Comparison of ENCODE assay signal across 8 mouse cellular contexts in genomic region chr19:7617696-7618095, GRCm38 (mm10). TPM values are rescaled to one million over a fixed set of nuclear protein-coding genes. Genes with fewer than 3 reads are reported as not detected.
DNase-seq lines count a peak whose midpoint lies in the region; ATAC-seq lines count a peak whose summit lies in the region.

No protein-coding gene starts in this region.

- H3K4me3 ChIP-seq in forebrain, embryonic 12.5 days (replicated peaks), result no peak overlapping the region
- H3K4me3 ChIP-seq in hindbrain, embryonic 14.5 days (replicated peaks; ENCODE audit: low read length), result no peak overlapping the region
- no peak overlapping the region for H3K4me3 ChIP-seq in midbrain, embryonic 13.5 days (replicated peaks)
- no peak overlapping the region for H3K4me3 ChIP-seq in stomach, embryonic 14.5 days (ENCODE audit: low read depth, low read length)

- no peak overlapping the region for H3K4me2 ChIP-seq in forebrain, embryonic 12.5 days
- H3K4me2 ChIP-seq in hindbrain, embryonic 14.5 days (replicated peaks), result no peak overlapping the region
- H3K4me2 ChIP-seq in midbrain, embryonic 13.5 days (replicated peaks), result no peak overlapping the region
- H3K4me2 ChIP-seq in stomach, embryonic 14.5 days (replicated peaks; ENCODE audit: low read depth, low read length), result no peak overlapping the region

- H3K9me3 ChIP-seq in forebrain, embryonic 12.5 days, result no peaks in the 10 kb centered on the region
- H3K9me3 ChIP-seq in hindbrain, embryonic 14.5 days (ENCODE audit: control insufficient read depth, low read length), result no peaks in the 10 kb centered on the region
- H3K9me3 ChIP-seq in midbrain, embryonic 13.5 days, result no peaks in the 10 kb centered on the region
- H3K9me3 ChIP-seq in stomach, embryonic 14.5 days (ENCODE audit: control insufficient read depth, low read depth, low read length), result no peaks in the 10 kb centered on the region

- peak; percentile 30; the same call in 1 of the 2 replicates for ATAC-seq in forebrain, embryonic 12.5 days (ENCODE audit: low FRiP score)
- no peak; the same call in 1 of the 2 replicates for ATAC-seq in hindbrain, embryonic 14.5 days (ENCODE audit: low FRiP score)
- ATAC-seq in midbrain, embryonic 13.5 days, result peak; percentile 55; the same call in 1 of the 2 replicates
- 0 out of 2 replicates have a peak, but pooled peaks have one; percentile 23 for ATAC-seq in stomach, embryonic 14.5 days (ENCODE audit: insufficient number of reproducible peaks, insufficient read depth, low FRiP score, low read depth)

- H3K27ac ChIP-seq in forebrain, embryonic 12.5 days, result no peak overlapping the region
- no peak overlapping the region for H3K27ac ChIP-seq in hindbrain, embryonic 14.5 days
- H3K27ac ChIP-seq in midbrain, embryonic 13.5 days, result no peak overlapping the region
- no peak overlapping the region for H3K27ac ChIP-seq in stomach, embryonic 14.5 days (ENCODE audit: low read length)

- peak; percentile 58 to 75 for DNase-seq in heart, adult 18-20 months
- DNase-seq in heart, postnatal 25 days (ENCODE audit: low spot score), result no peak
- peak; percentile 41 for DNase-seq in c-Kit-positive CD71-negative TER-119-negative erythroid progenitor cells, embryonic 14.5 days (ENCODE audit: low read depth)
- peak; percentile 85 for DNase-seq in hindbrain, embryonic 14.5 days (ENCODE audit: low spot score)
- DNase-seq in layer of hippocampus, postnatal 25 days (ENCODE audit: extremely low spot score in 1 of 2, low spot score in 1 of 2), result peak; percentile 37 to 71

- 43% methylated on average over 7 of the region's 7 CpGs for WGBS in forebrain, embryonic 12.5 days
- WGBS in hindbrain, embryonic 14.5 days, result 47% methylated on average over 7 of the region's 7 CpGs
- 44% methylated on average over 7 of the region's 7 CpGs for WGBS in midbrain, embryonic 13.5 days
- 38% methylated on average over 7 of the region's 7 CpGs for WGBS in stomach, embryonic 14.5 days

- no peak overlapping the region for H3K9ac ChIP-seq in forebrain, embryonic 12.5 days
- no peak overlapping the region for H3K9ac ChIP-seq in hindbrain, embryonic 14.5 days
- H3K9ac ChIP-seq in midbrain, embryonic 13.5 days (replicated peaks), result no peak overlapping the region
- H3K9ac ChIP-seq in stomach, embryonic 14.5 days (replicated peaks; ENCODE audit: low read depth, low read length), result no peak overlapping the region

- H3K4me1 ChIP-seq in forebrain, embryonic 12.5 days, result no peaks in the 10 kb centered on the region
- H3K4me1 ChIP-seq in hindbrain, embryonic 14.5 days (replicated peaks; ENCODE audit: control insufficient read depth, insufficient read depth, low read length), result no peaks in the 10 kb centered on the region
- H3K4me1 ChIP-seq in midbrain, embryonic 13.5 days (replicated peaks), result no peaks in the 10 kb centered on the region
- H3K4me1 ChIP-seq in stomach, embryonic 14.5 days (ENCODE audit: control insufficient read depth, insufficient read depth, low read length), result no peaks in the 10 kb centered on the region

- intact Hi-C loops in heart, postnatal 25 days (cut with DNase I), result loop anchor here (1.0 to 2.0 kb wide), 3 partner anchors 21 to 175 kb away; no protein-coding TSS in a partner anchor

- peaks cover 13% of the 10 kb centered on the region for H3K27me3 ChIP-seq in forebrain, embryonic 12.5 days
- peaks cover 10% of the 10 kb centered on the region for H3K27me3 ChIP-seq in hindbrain, embryonic 14.5 days (ENCODE audit: control insufficient read depth, insufficient read depth, low read length)
- peaks cover 15% of the 10 kb centered on the region for H3K27me3 ChIP-seq in midbrain, embryonic 13.5 days
- H3K27me3 ChIP-seq in stomach, embryonic 14.5 days (ENCODE audit: control insufficient read depth, insufficient read depth, low read length), result no peaks in the 10 kb centered on the region

- H3K36me3 ChIP-seq in forebrain, embryonic 12.5 days (replicated peaks), result no peaks in the 10 kb centered on the region
- no peaks in the 10 kb centered on the region for H3K36me3 ChIP-seq in hindbrain, embryonic 14.5 days (replicated peaks; ENCODE audit: control insufficient read depth, insufficient read depth)
- no peaks in the 10 kb centered on the region for H3K36me3 ChIP-seq in midbrain, embryonic 13.5 days
- H3K36me3 ChIP-seq in stomach, embryonic 14.5 days (ENCODE audit: control insufficient read depth, insufficient read depth, low read length), result no peaks in the 10 kb centered on the region

RNA-seq across cellular contexts. Expression of gene Hrasls5, which starts 5.4 kb away (rescaled TPM):
- total RNA-seq in heart, adult 18-20 months (2021), result not detected
- under 1 TPM in 1 of 2 experiments, not detected in 1; 0.26 TPM for total RNA-seq in heart, postnatal 25 days (2021)
- not detected in 2 replicates for polyA plus RNA-seq in forebrain, embryonic 12.5 days (2016; fragmentation: Nextera tagmentation; extraction: Ambion mirVana)
- polyA plus RNA-seq in hindbrain, embryonic 14.5 days (2014; fragmentation: Nextera tagmentation; extraction: Ambion mirVana), result not detected in 2 replicates
- not detected for total RNA-seq in layer of hippocampus, postnatal 25 days (2021)
- polyA plus RNA-seq in midbrain, embryonic 13.5 days (2015; fragmentation: Nextera tagmentation; extraction: Ambion mirVana), result not detected in 2 replicates
- polyA plus RNA-seq in stomach, embryonic 14.5 days (2014; fragmentation: Nextera tagmentation; extraction: Ambion mirVana), result not detected in 2 replicates

RNA-seq across cellular contexts. Expression of gene Lgals12, which starts 10.7 kb away (rescaled TPM):
- 1 to 10 TPM in 1 of 2 experiments, under 1 TPM in 1; 0.35 to 3.4 TPM for total RNA-seq in heart, adult 18-20 months (2021)
- under 1 TPM; 0.31 to 0.92 TPM for total RNA-seq in heart, postnatal 25 days (2021)
- polyA plus RNA-seq in forebrain, embryonic 12.5 days (2016; fragmentation: Nextera tagmentation; extraction: Ambion mirVana), result 0.08 and 0.10 TPM in 2 replicates
- 0.18 and 0.40 TPM in 2 replicates for polyA plus RNA-seq in hindbrain, embryonic 14.5 days (2014; fragmentation: Nextera tagmentation; extraction: Ambion mirVana)
- under 1 TPM; 0.28 to 0.32 TPM for total RNA-seq in layer of hippocampus, postnatal 25 days (2021)
- polyA plus RNA-seq in midbrain, embryonic 13.5 days (2015; fragmentation: Nextera tagmentation; extraction: Ambion mirVana), result 0.15 and 0.22 TPM in 2 replicates
- polyA plus RNA-seq in stomach, embryonic 14.5 days (2014; fragmentation: Nextera tagmentation; extraction: Ambion mirVana), result 1.5 and 2.4 TPM in 2 replicates
